Mouse (Mus musculus) layer of hippocampus, adult 9-11 months (tissue): ENCODE data around the gene Dtnb.

ENCODE experiments used
- DNase-seq: peaks from one replicate; pipeline ENCODE4 v3.0.0; 2022

Gene Dtnb

DNA sequence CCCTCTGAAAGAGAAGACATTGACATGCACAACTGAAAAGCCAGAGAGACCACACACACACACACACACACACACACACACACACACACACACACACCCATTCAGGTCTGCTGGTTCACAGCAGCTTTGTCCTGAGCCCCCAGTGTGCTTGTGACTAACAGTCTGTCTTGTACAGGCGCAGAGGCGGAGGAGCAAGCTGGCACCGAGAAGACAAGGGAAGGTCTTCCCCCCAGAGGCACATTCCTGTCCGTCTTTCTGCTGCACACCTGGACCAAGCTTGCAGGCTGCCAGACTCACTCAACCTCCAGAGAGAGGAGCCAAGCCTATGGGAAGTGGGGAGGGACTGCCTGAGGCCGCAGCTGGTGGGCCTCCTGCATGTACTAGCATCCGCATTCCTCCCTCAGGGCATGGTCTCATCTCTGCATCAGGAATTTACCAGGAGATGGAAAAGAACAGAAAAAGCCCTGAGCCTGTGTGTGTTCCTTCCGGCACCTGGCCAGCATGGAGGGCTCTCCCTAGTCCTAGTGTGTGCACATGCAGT lies 208.8 kb downstream of the Dtnb start:
- no peak for DNase-seq

GRCm38 (mm10) chr12:3781482-3781881 lies 209.3 kb downstream of the Dtnb start:
- peak; percentile 93 for DNase-seq

DNA sequence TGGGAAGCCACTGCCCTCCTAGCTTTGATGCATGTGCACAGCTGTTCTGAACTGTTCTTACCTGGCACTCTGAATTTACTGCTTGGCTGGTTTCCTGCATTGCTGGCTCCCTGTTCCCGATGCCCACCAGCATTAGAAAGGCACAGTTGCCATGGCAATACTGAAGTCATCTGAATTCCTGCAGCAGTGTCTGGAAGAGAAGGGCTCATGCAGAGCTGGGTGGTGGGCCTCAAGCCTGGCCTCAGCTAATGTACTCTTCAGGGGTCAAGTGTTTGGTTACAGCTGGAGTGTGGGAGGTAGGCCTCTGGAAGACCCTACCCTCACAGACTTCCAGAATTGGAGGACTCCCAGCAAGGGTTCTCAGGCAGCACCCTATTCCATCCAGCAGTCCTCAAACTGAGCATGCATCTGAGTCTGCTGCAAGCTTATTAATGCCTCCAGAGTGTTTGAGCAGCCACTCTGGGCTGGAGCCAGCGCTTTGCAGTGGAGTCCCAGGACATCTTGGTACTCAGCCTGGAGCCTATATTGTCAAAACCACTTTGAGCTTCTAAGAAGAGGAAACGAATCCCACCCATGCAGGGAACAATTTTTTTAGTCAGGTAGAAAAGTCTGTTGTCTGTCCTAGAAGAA lies 211.1 kb downstream of the Dtnb start:
- no peak for DNase-seq

DNA sequence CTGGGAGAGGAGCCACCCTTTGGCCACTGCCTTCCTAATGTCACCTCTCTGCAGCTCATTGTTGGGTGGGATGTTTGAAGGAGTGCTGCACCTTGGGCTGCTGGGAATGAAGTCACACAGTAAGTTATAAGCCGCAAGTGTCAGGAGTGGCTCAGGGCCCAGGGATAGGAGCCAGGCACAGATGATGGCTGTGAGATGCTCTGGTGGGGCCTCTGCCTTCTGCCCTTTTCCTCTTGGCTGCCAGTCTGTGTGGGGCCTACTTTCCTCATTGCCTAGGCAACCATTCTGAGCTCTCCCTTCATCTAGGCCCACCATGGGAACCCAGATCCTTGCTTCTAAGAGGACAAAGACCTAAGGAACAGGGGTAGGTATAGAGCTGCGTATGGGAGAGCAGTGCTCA lies 212.1 kb downstream of the Dtnb start:
- DNase-seq = no peak

DNA sequence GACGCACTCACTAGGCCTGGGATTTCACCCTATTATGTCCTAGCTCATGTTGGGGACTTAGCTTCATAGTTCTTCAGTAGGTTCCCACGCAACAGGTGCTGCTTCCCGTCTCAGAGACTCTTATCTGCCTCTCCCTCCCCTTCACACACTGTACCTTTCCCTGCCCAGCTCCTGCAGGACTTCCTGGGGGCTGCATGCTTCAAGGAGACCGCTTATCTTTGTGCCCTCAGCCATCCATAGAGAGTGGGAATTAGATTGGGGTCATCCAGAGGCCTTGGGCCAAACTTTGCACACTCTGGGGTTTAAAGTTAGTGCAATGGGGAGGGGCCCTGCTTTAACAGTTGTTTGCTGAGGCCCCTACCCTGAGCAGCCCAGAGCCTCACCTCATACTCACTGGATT lies 212.5 kb downstream of the Dtnb start:
- DNase-seq = no peak

DNA sequence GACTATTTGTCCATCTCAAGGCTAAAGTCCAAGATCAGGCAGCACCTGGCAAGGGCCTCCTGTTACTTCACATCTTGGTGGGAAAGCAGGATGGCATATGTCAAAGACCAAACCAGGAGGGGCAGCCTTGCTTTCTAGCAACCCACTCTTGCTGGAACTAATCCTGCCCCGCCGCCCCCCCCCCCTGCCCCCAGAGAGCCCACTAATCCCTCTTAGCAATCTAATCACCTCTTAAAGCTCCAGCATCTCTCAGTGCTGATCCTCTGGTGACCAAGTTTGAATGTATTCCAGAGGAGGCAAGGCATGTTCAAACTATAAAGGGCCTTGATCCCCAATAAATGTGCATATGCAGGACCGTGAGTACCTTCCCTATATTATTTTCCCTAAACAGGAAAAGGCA lies 214.9 kb downstream of the Dtnb start:
- DNase-seq = no peak

- DNase-seq = no peak
These were observed 215.4 kb downstream of the Dtnb start for GRCm38 (mm10) chr12:3787541-3787940.

DNA sequence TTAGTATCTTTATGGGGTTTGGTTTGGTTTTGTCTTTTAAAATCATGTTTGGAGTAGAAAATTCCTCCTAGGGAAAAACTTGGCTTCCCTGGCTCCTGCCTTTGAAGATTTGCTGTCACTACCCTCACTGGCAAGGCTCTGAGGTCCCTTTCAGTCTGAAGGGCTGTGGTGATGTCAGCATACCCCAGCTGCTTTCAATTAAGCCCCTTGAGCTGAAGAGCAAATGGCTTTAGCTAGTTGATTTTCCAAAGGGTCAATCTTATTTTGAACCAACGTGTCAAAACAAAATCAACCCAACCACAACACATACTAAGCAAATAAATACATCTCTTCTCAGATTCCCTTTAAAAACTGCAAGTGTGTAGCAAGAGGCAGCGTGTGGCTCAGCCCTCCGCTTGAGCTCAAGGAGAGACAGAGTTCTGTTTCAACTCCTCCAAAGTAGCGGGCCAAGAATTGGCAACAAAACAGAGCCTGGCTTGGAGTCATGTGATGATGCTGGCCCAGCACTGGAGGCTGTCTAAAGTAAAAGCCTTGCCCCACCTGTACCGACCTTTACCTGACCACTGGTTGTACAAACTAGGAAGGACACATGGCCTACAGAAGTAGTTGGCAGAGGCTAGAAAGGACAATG lies 216.4 kb downstream of the Dtnb start:
- no peak for DNase-seq

- DNase-seq = no peak
These were observed 217.5 kb downstream of the Dtnb start for GRCm38 (mm10) chr12:3789626-3790185.

- DNase-seq = no peak
These were observed 219.1 kb downstream of the Dtnb start for GRCm38 (mm10) chr12:3791257-3791656.

DNA sequence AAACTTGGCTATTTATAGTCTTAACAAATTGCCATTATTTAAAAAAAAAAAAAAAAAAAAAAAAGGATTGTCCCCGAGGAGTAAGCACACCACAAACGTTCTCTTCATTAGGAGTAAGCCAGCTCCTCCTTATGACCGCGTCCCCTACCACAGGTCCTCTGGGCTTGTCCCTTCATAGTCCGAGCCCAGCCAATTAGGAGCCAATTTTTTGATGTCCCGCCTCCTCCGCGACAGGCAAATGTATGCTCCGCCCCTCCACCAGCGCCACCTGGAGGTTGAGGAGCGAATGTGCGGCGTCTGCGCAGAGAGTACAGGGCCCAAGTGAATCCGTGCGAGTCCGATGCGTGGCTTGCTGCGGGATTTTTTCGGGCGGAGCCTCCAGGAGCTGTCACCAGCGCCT lies 219.6 kb downstream of the Dtnb start:
- DNase-seq = peak; percentile 96

DNA sequence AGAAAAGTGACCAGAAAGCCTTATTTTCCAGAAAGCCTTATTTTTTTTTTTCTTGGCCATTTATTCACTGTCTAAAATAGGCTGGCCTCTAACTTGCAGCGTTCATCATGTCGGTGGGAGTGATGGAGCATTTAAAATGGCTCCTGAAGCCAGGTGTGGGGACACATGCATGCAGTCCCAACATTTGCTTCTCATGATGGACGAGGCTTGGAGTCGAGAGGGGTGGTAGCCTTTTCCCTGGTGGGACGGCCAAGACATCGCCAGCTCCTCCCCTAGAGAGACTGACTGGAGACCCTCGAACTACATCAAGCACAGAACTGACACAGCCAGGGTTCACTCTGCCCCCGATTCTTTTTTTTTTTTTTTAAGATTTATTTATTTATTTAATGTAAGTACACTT lies 220.1 kb downstream of the Dtnb start:
- no peak for DNase-seq

- DNase-seq = no peak
These were observed 223.4 kb downstream of the Dtnb start for GRCm38 (mm10) chr12:3795569-3795968.

DNA sequence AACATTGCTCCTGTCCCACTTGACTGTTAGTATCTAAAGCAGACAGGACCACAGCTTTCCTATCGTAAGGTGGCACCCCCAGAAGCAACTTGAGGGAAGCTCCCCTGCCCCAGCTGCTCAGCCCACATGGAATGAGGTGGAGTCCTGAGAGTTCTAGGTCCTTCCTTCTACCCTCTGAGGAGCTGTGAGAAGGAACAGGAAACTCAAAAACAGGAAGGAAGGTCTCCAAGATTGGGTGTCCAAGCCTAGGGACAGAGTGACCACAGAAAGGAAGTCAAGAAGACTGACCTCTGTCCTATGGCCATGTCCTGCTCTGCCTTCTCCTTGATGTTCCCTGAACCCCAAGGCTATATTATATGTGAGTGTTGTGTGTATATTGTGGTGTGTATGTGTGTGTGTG lies 227.4 kb downstream of the Dtnb start:
- no peak for DNase-seq

- no peak for DNase-seq
These were observed 233.7 kb downstream of the Dtnb start, which contains the start of gene Dnmt3a for GRCm38 (mm10) chr12:3805852-3806251. Gene Dnmt3a (plus strand): TSS chr12:3806007.

GRCm38 (mm10) chr12:3806271-3806684 lies 234.1 kb downstream of the Dtnb start:
- DNase-seq = no peak

DNA sequence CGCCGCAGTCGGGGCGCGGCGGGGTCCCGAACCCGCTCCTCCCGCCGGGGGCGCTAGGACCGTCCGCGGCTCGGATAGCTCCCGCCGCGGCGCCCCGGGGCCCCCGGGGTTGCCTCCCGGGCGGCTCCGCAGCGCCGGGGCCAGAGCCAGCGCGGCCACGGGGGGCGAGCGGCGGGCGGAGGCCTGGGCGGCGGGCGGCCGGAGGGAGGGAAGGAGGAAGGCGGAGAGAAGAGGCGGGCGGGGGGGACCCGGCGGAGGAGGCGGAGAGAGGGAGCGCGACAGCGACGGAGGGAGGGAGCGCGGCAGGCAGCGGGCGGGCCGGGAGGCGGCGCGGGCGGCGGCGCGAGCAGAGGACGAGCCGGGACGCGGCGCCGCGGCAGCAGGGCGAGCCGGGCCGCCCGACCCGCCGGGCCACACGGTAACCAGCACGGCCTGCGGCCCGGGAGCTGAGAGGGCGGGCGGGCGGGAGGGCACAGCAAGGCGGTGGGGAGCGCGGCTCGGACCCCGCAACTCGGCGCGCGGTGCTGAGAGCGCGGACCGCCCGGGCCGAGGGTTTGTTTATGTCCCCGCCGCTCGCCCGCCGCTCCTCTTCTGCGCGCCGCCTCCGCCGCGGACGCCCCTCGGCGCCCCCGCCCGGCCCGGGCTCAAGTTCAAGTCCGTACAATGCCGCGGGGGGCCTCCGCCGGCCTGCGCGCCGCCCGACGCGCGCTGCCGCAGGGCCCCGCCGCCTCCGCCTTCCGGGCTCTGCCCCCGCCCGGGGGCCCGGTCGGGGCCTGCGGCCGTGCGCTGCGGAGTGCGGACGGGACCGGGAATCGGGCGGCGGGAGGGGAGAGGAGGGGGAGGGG lies 234.7 kb downstream of the Dtnb start:
- peak; percentile 73 for DNase-seq

DNA sequence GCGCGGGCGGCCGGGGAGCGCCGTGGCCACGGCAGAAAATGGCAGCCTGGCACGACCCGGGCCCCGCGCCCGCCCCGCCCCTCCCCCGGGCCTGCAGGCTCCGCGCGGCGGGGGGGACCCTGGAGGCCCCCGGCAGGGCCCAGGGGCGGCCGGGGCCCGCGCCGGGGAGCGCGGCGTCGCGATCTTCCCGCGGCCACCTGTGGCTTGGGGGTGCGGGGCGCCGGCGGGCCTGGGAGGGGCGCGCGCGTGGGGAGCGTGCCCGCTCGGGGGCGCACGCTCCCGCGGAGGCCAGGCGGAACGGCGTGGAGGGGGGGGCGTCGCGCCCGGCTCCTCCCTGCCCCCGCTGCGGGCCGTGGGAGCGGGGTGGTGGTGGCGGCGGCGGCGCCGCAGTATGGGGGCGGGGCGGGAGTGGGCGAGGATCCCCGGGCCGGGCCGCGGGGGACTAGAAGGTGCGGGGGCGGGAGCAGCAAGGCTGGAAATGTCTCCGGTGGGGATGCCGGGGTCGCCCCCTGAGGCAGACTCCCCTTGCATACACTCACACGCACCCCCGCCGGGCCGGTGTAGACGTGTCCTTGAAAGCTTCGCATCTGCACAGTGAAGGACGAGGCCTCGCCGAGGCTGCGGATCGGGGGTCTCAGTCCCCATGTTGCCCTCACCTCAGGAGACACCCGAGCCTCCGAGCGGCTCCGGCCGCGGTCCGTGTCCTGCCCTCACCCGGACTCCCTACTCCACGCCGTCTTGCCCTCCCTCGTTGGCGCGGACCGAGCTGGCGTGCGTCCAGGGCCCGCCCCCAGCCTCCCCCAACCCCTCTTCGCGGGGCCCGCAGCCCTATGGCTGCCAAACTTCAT lies 235.6 kb downstream of the Dtnb start:
- no peak for DNase-seq

DNA sequence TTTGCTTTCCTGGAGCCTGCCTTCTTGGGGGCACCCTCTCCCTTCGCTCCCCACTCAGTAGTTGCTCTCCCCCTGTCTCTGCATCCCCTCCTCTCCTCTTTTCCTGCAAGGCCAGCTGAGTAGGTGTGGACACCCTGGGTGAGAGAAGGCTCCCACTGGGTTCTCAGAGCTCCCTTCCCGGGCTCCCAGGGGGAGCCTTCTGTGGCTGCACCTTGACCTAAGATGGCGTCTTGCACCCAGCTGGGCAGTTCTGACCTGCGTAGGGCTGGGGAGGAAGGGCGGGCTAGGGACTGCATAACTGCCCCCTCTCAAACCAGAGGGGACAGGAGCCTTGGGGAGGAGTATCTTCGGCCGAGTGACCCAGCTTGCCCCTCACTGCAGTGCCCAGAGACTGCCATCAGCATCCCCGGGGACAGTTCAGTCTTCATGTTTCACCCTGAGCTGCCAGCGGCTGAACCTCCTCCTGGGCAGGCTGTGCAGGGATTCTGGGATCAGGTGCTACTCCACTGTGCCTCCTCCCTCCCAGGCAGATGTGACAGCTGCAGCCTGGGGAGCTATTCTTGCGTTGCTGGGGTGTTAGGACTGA lies 236.3 kb downstream of the Dtnb start:
- no peak for DNase-seq

DNA sequence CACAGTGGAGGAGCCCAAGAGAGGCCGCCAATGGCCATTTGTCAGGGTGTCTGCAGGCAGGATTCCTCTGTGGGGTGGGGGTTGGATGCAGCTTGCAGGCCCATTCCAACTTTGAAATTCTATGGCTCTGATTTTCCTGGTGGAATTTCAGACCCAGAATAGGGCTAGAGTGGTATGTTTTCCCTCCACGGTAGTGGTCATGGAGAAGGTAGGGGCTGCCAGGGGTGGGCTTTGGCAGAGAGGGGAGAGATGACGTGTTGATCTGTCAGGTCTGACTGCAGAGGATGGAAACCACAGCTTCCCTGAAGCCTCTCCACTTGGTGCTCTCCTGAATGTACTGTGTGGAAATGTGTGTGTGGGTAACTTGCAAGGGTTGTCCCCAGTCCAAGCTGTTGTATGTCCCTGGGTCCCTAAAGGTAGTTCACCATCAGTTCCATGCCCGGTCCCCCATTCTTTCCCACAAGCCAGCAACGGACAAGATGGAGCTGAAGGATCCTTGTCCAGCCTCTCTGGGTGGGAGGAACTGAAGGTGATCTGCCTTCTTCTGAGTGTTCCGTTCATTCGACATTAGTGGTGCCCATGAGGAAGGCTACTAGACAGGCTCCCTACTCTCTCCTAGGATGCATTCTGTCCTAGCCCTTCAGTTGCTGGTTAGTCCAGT lies 237.5 kb downstream of the Dtnb start:
- no peak for DNase-seq

- DNase-seq = no peak
These were observed 238.3 kb downstream of the Dtnb start for GRCm38 (mm10) chr12:3810455-3810854.
